In the genomic region with DNA sequence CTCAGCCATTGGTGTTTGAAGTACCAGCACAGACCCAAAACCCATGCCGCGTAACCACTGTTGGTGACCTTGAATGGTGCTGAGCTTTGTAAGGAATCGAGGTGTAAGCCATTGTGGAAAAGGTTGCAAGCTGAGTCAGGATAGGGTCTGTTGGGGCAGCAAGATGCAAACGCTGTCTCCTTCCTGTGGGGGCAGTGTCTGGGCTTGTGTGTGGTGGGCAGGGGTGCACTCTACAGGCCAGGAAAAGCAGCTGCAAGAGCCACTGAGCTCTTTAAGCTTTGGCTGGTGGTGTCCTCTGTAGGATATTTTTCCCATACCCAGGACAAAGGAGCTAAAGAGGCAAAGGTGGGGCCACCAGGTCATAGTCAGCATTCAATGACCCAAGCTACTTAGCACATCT, we compare ENCODE assay signal across 7 mouse cellular contexts. TPM values are rescaled to one million over a fixed set of nuclear protein-coding genes. Genes with fewer than 3 reads are reported as not detected.
DNase-seq lines count a peak whose midpoint lies in the region; ATAC-seq lines count a peak whose summit lies in the region.

No protein-coding gene starts in this region.

- no peak overlapping the region; the same call in 1 of the 2 replicates for H3K27ac ChIP-seq in hindbrain, embryonic 12.5 days

- H3K27me3 ChIP-seq in hindbrain, embryonic 12.5 days: no peaks in the 10 kb centered on the region

- H3K4me3 ChIP-seq in hindbrain, embryonic 12.5 days: no peak overlapping the region

- H3K36me3 ChIP-seq in hindbrain, embryonic 12.5 days: peaks cover 42% of the 10 kb centered on the region

- H3K9ac ChIP-seq in hindbrain, embryonic 12.5 days: no peak overlapping the region

- no peak overlapping the region for H3K4me2 ChIP-seq in hindbrain, embryonic 12.5 days (replicated peaks)

- H3K4me1 ChIP-seq in hindbrain, embryonic 12.5 days: peaks cover 9% of the 10 kb centered on the region

- H3K9me3 ChIP-seq in hindbrain, embryonic 12.5 days (replicated peaks): no peaks in the 10 kb centered on the region

- 0 out of 2 replicates have a peak, but pooled peaks have one; percentile 55 for ATAC-seq in hindbrain, embryonic 12.5 days (ENCODE audit: low FRiP score)
- ATAC-seq in megakaryocyte progenitor cell, adult 5-6 weeks (replicated peaks; ENCODE audit: poor library complexity): peak; percentile 96

- peak; percentile 37 for DNase-seq in right cerebral cortex, adult 18-20 months
- DNase-seq in right cerebral cortex, postnatal 14 days: no peak
- DNase-seq in c-Kit-positive CD71-positive TER-119-negative erythroid progenitor cells, embryonic 14.5 days (ENCODE audit: low read depth): peak; percentile 8
- DNase-seq in thymus, postnatal 36 days: peak; percentile 40 to 55
- no peak for DNase-seq in adrenal gland, adult 8-10 months

- WGBS in hindbrain, embryonic 12.5 days: 50% methylated on average over 4 of the region's 4 CpGs

RNA-seq across cellular contexts. Expression of gene Tcp11, which starts 32.0 kb away (rescaled TPM):
- polyA plus RNA-seq in hindbrain, embryonic 12.5 days (2016; fragmentation: Nextera tagmentation; extraction: Ambion mirVana): 1.9 and 2.6 TPM in 2 replicates
- 0.67 and 1.4 TPM in 2 replicates for total RNA-seq in megakaryocyte progenitor cell, adult 5-6 weeks (2015)
- 2.4 and 2.5 TPM in 2 replicates for total RNA-seq in megakaryocyte progenitor cell, adult 5-6 weeks (2017)
- under 1 TPM in 1 of 4 experiments, not detected in 3; 0.46 TPM for total RNA-seq in adrenal gland, adult 8-10 months (2022)

Comparison
In these comparisons a context has a peak if more than half of its experiments do, and no peak if none do; other contexts are left out.
1. DNase-seq: peak in right cerebral cortex, adult 18-20 months (single experiment), c-Kit-positive CD71-positive TER-119-negative erythroid progenitor cells, embryonic 14.5 days (single experiment) and thymus, postnatal 36 days (2 of 2); none in right cerebral cortex, postnatal 14 days (single experiment) and adrenal gland, adult 8-10 months (single experiment).